Mouse (Mus musculus): ENCODE measurements around the gene Stx4a. TPM values are rescaled to one million over a fixed set of nuclear protein-coding genes. Genes with fewer than 3 reads are reported as not detected.

Stx4a gene
- polyA plus RNA-seq, 1 experiment: 126 TPM

DNA sequence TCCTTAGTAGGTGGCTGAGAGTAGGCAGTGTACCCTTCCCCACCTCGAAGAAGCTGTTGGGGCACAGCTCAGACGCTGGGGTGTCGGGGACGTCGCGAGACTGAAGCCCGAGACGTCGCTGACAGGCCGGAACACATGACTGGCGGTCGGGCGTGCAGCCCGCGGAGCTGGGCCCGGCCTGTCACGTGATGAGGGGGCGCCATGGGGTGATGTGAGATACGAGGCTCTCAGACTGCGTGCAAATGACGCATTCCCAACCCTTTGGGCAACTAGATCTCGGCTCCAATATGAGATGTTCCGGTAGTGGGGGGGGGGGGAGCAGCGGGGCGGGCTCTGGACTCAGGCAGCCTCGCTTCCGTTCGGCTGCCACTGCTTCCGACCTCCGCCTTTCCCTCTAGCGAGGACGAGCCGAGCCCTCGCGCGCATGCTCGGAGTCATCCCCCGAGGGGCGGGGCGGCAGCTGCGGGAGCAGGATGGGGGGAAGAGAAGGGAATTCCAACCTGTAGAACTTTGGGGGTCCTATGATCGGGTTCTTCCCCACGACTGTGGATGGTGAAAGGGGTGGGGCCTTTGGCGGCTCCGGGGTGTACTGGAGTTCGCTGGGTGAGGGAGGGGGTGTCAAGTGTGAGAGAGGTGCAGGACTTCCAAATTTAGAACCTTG, 17.4 kb downstream of the Stx4a start:
- Histone ChIP-seq H3K9ac (ENCODE audit: low read depth, poor library complexity, severe bottlenecking) (peak overlapping the region; percentile 73), H3K4me3 (ENCODE audit: low read depth, low read length) (peak overlapping the region; percentile 75), H3K36me3 (ENCODE audit: control insufficient read depth, insufficient read depth, low read length, poor library complexity, severe bottlenecking) (no peaks in the 10 kb centered on the region), H3K4me1 (ENCODE audit: control insufficient read depth, insufficient read depth, low read length) (no peaks in the 10 kb centered on the region), H3K27me3 (ENCODE audit: control insufficient read depth, insufficient read depth, low read length, poor library complexity, severe bottlenecking) (no peaks in the 10 kb centered on the region), H3K27ac (ENCODE audit: insufficient read depth, low read length) (peak overlapping the region; percentile 6), H3K9me3 (replicated peaks; ENCODE audit: control insufficient read depth, insufficient read depth, low read length, poor library complexity, severe bottlenecking) (no peaks in the 10 kb centered on the region)
- TF ChIP-seq EP300 (IDR thresholded peaks at IDR 0.05; ENCODE audit: insufficient read depth, low read depth, low read length): 0 out of 2 replicates have a peak, but pooled peaks have one; percentile 38
- no peak for TF ChIP-seq CTCF (IDR thresholded peaks at IDR 0.05; ENCODE audit: low read depth, low read length)

DNA sequence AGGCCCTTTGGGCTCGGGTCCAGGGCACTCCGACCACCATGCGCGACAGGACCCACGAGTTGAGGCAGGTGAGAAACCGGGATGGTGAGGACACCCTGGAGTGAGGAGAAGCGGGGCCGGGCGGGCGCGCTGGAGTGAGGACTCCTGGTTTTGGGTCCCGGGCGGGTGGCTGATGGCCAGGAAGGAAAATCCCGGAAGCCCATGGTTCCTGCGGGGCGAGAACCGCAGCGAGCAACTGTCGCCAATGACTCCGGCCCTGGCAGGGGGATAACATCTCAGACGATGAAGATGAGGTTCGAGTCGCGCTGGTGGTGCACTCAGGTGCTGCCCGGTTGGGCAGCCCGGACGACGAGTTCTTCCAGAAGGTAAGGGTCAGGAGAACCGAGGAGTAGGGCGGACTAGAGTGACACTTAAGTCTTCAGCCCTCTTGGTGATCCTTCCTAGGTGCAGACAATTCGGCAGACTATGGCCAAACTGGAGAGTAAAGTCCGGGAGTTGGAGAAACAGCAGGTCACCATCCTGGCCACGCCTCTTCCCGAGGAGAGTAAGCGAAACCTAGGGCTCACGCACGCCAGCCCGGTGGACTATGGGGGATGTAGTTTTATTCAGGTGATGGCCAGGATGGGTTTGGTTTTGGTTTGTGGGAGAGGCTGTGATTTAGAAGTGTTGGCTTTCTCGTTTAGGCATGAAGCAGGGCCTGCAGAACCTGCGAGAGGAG, 18.1 kb downstream of the Stx4a start:
- Histone ChIP-seq H3K27me3 (ENCODE audit: control insufficient read depth, insufficient read depth, low read length, poor library complexity, severe bottlenecking) (no peaks in the 10 kb centered on the region), H3K4me3 (ENCODE audit: low read depth, low read length) (peak overlapping the region; percentile 75), H3K27ac (ENCODE audit: insufficient read depth, low read length) (peak overlapping the region; percentile 5; the same call in 1 of the 2 replicates), H3K4me1 (ENCODE audit: control insufficient read depth, insufficient read depth, low read length) (no peaks in the 10 kb centered on the region), H3K36me3 (ENCODE audit: control insufficient read depth, insufficient read depth, low read length, poor library complexity, severe bottlenecking) (no peaks in the 10 kb centered on the region), H3K9ac (ENCODE audit: low read depth, poor library complexity, severe bottlenecking) (peak overlapping the region; percentile 73), H3K9me3 (replicated peaks; ENCODE audit: control insufficient read depth, insufficient read depth, low read length, poor library complexity, severe bottlenecking) (no peaks in the 10 kb centered on the region)
- TF ChIP-seq POLR2A (IDR thresholded peaks at IDR 0.05; ENCODE audit: insufficient read depth, low read length) (peak; percentile 55), EP300 (IDR thresholded peaks at IDR 0.05; ENCODE audit: insufficient read depth, low read depth, low read length) (no peak)

DNA sequence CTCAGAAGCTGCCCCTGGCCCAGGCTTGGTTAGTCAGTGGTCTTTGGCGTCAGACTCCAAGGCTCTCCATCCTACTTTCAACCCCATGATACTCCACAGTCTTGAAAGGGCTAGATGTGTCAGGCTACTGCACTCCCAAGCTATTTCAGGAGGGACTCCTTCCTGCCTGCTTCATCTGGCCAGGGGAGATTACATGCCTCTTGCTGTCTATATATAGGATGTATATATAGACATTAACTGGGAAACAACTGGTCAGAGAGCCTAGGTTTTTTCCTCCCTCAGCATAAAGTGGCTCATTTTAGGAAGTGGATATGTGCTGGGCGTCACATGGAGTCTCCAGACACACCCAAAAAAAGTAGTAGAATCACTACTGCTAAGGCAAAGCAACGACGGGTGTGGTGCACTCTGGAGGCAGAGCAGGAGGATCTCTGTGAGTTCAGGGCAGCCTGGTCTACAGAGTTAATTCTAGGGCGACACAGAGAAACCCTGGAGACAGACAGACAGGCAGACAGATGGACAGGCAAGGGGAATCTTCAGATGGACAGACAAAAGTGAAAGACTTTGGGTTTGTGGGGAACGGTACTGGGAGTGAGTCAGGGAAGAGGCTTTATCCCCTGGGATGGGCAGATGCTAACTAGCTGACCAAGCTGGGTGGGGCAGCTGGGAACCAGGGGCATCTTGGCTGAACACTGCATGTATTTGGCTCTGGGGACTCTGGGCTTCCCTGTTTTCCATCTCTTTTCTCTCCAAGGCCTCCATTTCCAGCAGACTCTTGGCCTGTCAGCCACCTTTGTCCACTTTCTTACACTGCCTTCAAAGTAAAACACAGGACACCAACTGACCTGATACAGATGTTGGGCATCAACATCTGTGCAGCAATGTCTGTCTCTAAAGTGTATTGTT, 26.1 kb downstream of the Stx4a start:
- H3K27me3 ChIP-seq (ENCODE audit: control insufficient read depth, insufficient read depth, low read length, poor library complexity, severe bottlenecking): no peaks in the 10 kb centered on the region
- no peak overlapping the region for H3K4me3 ChIP-seq (ENCODE audit: low read depth, low read length)
- no peaks in the 10 kb centered on the region for H3K9me3 ChIP-seq (replicated peaks; ENCODE audit: control insufficient read depth, insufficient read depth, low read length, poor library complexity, severe bottlenecking)
- TF ChIP-seq EP300 (IDR thresholded peaks at IDR 0.05; ENCODE audit: insufficient read depth, low read depth, low read length) (no peak), CTCF (IDR thresholded peaks at IDR 0.05; ENCODE audit: low read depth, low read length) (no peak), POLR2A (IDR thresholded peaks at IDR 0.05; ENCODE audit: insufficient read depth, low read length) (no peak)
- no peaks in the 10 kb centered on the region for H3K36me3 ChIP-seq (ENCODE audit: control insufficient read depth, insufficient read depth, low read length, poor library complexity, severe bottlenecking)
- H3K9ac ChIP-seq (ENCODE audit: low read depth, poor library complexity, severe bottlenecking): no peak overlapping the region
- H3K4me1 ChIP-seq (ENCODE audit: control insufficient read depth, insufficient read depth, low read length): no peaks in the 10 kb centered on the region
- peak overlapping the region; percentile 9 for H3K27ac ChIP-seq (ENCODE audit: insufficient read depth, low read length)

DNA sequence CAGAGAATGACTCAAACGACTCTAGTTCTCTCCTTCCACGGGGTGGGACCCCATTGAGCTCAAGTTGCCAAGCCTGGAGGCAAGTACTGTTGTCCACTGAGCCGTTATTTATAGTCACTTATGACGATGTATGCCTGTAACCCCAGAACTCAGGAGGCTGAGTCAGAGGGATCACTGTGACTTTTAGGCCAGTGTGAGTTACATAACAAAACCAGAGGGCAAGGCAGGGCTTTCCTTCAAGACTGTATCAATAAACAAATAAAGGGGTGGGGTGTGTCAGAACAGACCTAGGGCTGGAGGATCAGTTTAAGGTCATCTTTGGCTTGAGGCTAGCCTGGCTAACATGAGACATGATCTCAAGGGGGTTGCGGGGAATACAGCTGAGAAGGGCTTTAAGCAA, 26.8 kb downstream of the Stx4a start:
- TF ChIP-seq EP300 (IDR thresholded peaks at IDR 0.05; ENCODE audit: insufficient read depth, low read depth, low read length): no peak

GRCm38 (mm10) chr7:127858258-127858657, 34.2 kb downstream of the Stx4a start:
- TF ChIP-seq POLR2A (IDR thresholded peaks at IDR 0.05; ENCODE audit: insufficient read depth, low read length): no peak
- TF ChIP-seq CTCF (IDR thresholded peaks at IDR 0.05; ENCODE audit: low read depth, low read length): no peak
- TF ChIP-seq EP300 (IDR thresholded peaks at IDR 0.05; ENCODE audit: insufficient read depth, low read depth, low read length): no peak
- Histone ChIP-seq H3K9me3 (replicated peaks; ENCODE audit: control insufficient read depth, insufficient read depth, low read length, poor library complexity, severe bottlenecking) (no peaks in the 10 kb centered on the region), H3K27ac (ENCODE audit: insufficient read depth, low read length) (no peak overlapping the region), H3K4me1 (ENCODE audit: control insufficient read depth, insufficient read depth, low read length) (no peaks in the 10 kb centered on the region), H3K36me3 (ENCODE audit: control insufficient read depth, insufficient read depth, low read length, poor library complexity, severe bottlenecking) (no peaks in the 10 kb centered on the region), H3K27me3 (ENCODE audit: control insufficient read depth, insufficient read depth, low read length, poor library complexity, severe bottlenecking) (no peaks in the 10 kb centered on the region), H3K9ac (ENCODE audit: low read depth, poor library complexity, severe bottlenecking) (no peak overlapping the region), H3K4me3 (ENCODE audit: low read depth, low read length) (no peak overlapping the region)

More for the DNA sequence above, 26.8 kb downstream of the Stx4a start:
- Histone ChIP-seq H3K36me3 (ENCODE audit: control insufficient read depth, insufficient read depth, low read length, poor library complexity, severe bottlenecking) (no peaks in the 10 kb centered on the region), H3K4me1 (ENCODE audit: control insufficient read depth, insufficient read depth, low read length) (no peaks in the 10 kb centered on the region), H3K4me3 (ENCODE audit: low read depth, low read length) (no peak overlapping the region), H3K27me3 (ENCODE audit: control insufficient read depth, insufficient read depth, low read length, poor library complexity, severe bottlenecking) (no peaks in the 10 kb centered on the region), H3K9me3 (replicated peaks; ENCODE audit: control insufficient read depth, insufficient read depth, low read length, poor library complexity, severe bottlenecking) (no peaks in the 10 kb centered on the region), H3K27ac (ENCODE audit: insufficient read depth, low read length) (peak overlapping the region; percentile 9), H3K9ac (ENCODE audit: low read depth, poor library complexity, severe bottlenecking) (no peak overlapping the region)
